Mouse (Mus musculus) midbrain, embryonic 12.5 days (tissue): Measurements from ENCODE around the gene Sos1. TPM values are rescaled to one million over a fixed set of nuclear protein-coding genes. Genes with fewer than 3 reads are reported as not detected.

Experiments
- ATAC-seq: fragments of 200-750 bp; cut with Nextera tagmentation; 2 replicates; pipeline ENCODE4 v1.8.0; 2017; ENCODE audit warnings: low read depth, moderate TSS enrichment, moderate library complexity; ENCODE audit not compliant: low FRiP score
- H3K27ac ChIP-seq: fragments of 300-500 bp; sonication (generic); replicated peaks from 2 replicates; pipeline ENCODE4 v1.5.1; 2016; ENCODE audit warnings: mild to moderate bottlenecking
- H3K27me3 ChIP-seq: fragments of 300-500 bp; sonication (generic); 2 replicates; pipeline ENCODE4 v1.6.1; 2016; ENCODE audit warnings: mild to moderate bottlenecking
- H3K36me3 ChIP-seq: fragments of 300-500 bp; sonication (generic); 2 replicates; pipeline ENCODE4 v1.6.1; 2016
- H3K4me1 ChIP-seq: fragments of 300-500 bp; sonication (generic); 2 replicates; pipeline ENCODE4 v1.6.1; 2016
- H3K4me2 ChIP-seq: fragments of 300-500 bp; sonication (generic); replicated peaks from 2 replicates; pipeline ENCODE4 v1.6.1; 2016; ENCODE audit warnings: mild to moderate bottlenecking, moderate library complexity
- H3K4me3 ChIP-seq: fragments of 300-500 bp; sonication (generic); 2 replicates; pipeline ENCODE4 v1.5.1; 2016; ENCODE audit warnings: mild to moderate bottlenecking
- H3K9ac ChIP-seq: fragments of 300-500 bp; sonication (generic); replicated peaks from 2 replicates; pipeline ENCODE4 v1.6.1; 2016; ENCODE audit warnings: mild to moderate bottlenecking, moderate library complexity
- H3K9me3 ChIP-seq: fragments of 300-500 bp; sonication (generic); 2 replicates; pipeline ENCODE4 v1.6.1; 2016; ENCODE audit warnings: mild to moderate bottlenecking
- WGBS: fragments of 180-500 bp; shearing (Covaris S2); methylation state at CpG from one replicate; pipeline ENCODE4 v1.1.7; 2016; 5-methylcytosine and 5-hydroxymethylcytosine counted together
- polyA plus RNA-seq: library from polyadenylated mRNA; unstranded; fragments of >200 nt; fragmentation: Nextera tagmentation; extraction: Ambion mirVana; gene quantifications from 2 replicates; pipeline ENCODE4 v1.2.1, GENCODE M21; 2016

Gene Sos1
- polyA plus RNA-seq, 1 experiment from 2014 or later, result 7.3 TPM

DNA sequence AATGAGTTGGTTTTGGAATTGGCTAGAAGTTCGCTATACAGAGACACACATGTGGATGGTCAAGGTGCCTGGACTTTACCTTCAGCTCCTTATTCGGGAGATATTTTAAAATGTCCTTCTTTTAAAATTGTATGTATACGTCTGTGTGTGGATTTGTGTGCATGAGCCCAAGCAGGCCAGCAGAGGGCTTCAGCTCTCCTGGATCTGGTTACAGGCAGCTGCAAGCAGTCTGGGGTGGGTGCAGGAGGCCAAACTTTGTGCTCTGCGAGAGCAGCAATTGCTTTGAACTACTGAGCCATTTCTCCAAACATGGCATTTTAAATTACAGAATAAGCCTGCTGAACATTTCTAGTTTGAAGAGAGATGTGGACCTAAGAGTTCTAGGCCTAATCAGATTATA lies 135.0 kb downstream of the Sos1 start:
- no peak overlapping the region for H3K9ac ChIP-seq
- no peak overlapping the region for H3K4me3 ChIP-seq
- 80% methylated on average over 4 of the region's 4 CpGs for WGBS
- H3K27ac ChIP-seq, result no peak overlapping the region
- H3K36me3 ChIP-seq, result no peaks in the 10 kb centered on the region
- H3K27me3 ChIP-seq, result peaks cover 6% of the 10 kb centered on the region; the same call in 1 of the 2 replicates
- H3K9me3 ChIP-seq, result no peaks in the 10 kb centered on the region
- peaks cover 6% of the 10 kb centered on the region; the same call in 1 of the 2 replicates for H3K4me1 ChIP-seq
- no peak for ATAC-seq
- H3K4me2 ChIP-seq, result no peak overlapping the region

Other genes starting within 250 kb of the Sos1 start
- gene Morn2, start 190.2 kb downstream of the Sos1 start, polyA plus RNA-seq, result 34.7 and 39.4 TPM in 2 replicates
- gene Dhx57, start 190.0 kb downstream of the Sos1 start, polyA plus RNA-seq, result 34.6 and 36.0 TPM in 2 replicates
- gene Arhgef33, start 173.0 kb downstream of the Sos1 start, polyA plus RNA-seq, result 1.1 and 1.5 TPM in 2 replicates
- 1.6 and 1.8 TPM in 2 replicates for gene Gm10190, start 106.9 kb downstream of the Sos1 start, polyA plus RNA-seq
- gene Cdkl4, start 97.4 kb upstream of the Sos1 start, polyA plus RNA-seq, result 1.2 and 2.0 TPM in 2 replicates
- 31.3 and 34.4 TPM in 2 replicates for gene Map4k3, start 248.0 kb upstream of the Sos1 start, polyA plus RNA-seq